Mouse (Mus musculus): ENCODE results near the gene Trmt2b.
"Not testable (repeated sequence)": the region's sequence is repeated elsewhere in the genome, so short reads cannot be mapped to it uniquely, and the experiment has no call there.

Trmt2b gene

DNA sequence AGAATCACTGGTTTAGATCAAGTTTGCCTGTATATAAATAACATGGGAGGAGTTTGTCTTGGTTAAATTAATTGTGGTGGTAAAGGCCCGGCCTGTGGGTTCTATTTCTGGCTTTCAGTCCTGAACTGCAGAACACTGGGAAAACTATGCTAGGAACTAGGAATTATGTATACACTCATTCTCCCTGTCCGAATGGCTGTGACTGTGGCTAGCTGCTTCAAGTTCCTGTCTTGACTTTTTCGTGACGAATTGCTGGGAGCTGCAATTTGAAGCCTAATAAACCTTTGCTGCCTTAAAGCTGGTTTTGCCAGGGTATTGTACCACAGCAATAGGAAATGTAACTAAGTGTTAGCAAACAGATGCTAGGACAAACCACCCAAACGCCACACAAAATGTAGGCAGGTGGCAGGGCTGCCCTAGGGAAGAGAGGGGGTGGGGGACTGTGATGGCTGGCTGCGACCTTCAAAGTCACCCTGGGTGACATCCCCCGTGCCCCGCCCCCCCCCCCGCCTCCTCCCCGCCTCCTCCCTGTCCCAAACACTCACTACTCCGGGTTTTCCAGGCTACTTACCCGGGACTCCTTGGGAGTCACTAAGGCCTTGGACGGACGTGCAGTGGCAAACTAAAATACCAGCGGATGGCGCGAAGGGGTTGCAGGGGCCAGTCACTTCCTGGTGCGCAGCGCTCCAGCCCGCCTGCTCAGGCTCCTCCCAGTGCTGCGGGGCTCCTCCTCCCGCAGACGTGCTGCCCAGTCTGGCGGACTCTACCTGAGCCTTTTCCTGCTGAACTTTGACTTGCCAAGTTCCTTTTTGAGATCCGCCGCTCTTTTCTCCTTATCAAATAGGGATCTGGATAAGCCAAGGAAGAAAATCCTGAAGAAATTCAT is at the start of gene Trmt2b:
Gene Trmt2b, minus strand, starts transcription at position 710 of the 886 bp plus-strand sequence.
- DNase-seq: peak; percentile 79

DNA sequence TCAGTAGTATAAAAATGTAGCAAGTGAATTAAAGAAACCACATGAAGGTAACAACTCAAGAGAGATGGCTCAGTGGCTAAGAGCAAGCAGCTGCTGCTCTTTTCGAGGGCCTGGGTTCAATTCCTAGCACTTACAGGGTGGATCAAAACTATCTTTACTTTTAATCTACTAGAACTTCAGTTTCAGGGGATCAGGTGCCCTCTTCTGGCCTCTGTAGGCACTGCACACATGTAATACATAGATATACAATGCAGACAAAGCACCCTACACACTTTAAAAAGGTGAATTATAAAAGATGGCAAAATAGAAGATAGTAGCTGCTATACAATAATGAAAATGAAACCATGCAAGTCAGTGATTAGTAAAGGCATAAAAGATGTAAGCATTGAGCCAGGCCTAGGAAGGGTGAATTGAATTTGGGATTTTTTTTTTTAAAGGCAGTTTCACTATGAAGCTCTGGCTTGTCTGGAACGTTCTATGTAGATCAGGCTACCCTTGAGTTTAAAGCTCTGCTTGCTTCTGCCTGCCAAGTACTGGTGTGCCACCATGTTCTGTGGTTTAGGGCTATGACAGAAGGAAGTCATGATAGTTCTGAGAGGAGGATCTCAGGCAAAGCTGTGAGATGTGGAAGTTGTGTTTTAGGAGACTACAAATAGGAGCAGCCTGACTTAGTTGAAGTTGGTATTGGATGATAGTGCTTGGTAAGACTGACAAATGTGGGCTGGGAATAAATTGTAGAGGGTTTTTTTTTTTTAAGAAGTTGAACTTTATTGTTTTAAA is 42.6 kb upstream of the Trmt2b start:
- peak; percentile 65 for DNase-seq

DNA sequence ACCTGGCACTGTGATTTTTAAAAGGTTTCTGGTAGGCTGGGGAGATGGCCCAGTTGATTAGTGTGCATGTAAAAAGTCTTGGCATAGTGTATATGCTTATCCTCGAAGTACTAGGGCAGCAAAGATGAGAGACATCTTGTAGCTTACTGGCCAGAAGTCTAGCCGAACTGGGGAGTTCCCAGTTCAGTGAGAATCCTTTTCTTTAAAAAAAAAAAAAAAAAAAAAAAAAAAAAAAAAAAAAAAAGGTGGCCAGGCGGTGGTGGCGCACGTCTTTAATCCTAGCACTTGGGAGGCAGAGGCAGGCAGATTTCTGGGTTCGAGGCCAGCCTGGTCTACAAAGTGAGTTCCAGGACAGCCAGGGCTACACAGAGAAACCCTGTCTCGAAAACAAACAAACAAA is 34.4 kb upstream of the Trmt2b start:
- DNase-seq: not testable (repeated sequence)

DNA sequence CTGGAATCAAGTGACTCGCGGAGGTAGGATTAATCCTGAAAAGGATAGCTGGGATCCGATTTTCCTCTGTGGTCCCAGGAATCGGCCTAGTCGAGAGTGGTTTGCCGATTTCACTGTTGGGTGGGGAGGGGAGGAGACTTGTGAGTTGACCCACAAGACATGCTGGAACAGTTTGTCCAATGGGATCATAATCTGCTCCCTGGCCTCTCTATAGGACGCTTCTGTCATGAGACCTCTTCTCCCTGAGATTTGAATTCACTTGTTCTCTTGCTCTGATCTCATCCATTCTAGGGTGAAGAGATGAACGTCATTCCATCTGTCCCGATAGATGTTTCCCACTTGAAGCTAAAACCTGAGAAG is 31.5 kb upstream of the Trmt2b start:
- DNase-seq: no peak

DNA sequence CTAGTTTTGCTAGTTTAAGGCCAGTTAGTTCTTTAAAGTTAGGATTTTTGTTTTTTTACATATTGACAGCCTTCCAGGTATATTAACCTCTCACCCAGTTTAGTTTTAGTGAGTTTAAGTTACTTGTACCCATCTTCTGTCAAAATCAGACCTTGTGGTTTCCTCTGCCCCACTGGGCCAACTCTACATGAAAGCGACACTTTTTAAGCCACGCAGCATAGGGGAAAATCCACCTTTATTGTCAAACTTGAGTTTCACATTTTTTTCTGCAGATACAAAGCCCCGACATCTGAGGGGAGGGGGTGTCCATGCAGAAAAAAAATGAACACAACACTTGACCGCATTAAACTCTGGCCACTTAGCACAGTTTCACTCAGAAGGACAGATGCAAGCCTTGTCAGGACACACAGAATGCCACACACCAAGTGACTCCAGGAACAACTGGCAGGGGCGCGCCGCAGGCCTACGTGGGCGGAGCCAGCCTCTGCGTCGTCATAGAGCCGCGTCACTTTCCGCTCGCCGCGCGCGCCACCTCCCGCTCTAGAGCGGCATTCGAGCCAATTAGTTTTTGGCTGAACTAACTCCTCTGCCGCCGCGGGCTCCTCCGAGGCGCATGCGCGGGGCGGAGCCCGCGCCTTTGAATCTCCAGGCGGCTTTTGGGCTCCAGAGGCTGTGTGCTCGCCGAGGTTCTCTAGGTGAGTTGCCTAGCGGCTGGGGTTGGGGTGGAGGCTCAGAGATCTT is 30.9 kb upstream of the Trmt2b start, which contains the start of gene Cenpi:
Gene Cenpi, plus strand, starts transcription at position 551 of the 741 bp plus-strand sequence.
- DNase-seq: peak; percentile 92

DNA sequence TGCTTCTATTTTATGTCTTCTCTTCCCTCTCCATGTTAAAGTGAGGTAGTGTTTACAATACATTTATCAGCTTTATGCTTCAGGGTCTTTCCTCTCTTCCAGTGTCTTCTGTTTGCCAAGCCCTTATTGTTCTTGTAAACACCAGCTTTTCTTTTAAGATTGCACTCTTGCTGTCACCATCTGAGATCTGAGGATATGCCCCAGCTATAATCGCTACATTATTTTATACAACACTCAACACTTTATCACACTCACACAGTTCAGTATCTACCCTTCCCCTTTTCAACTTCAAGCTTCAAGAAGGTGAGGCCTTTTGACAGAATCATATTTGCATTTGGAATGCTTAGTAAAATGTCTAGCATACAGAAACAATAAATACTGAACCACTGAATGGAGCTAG is 26.5 kb upstream of the Trmt2b start:
- DNase-seq: no peak

DNA sequence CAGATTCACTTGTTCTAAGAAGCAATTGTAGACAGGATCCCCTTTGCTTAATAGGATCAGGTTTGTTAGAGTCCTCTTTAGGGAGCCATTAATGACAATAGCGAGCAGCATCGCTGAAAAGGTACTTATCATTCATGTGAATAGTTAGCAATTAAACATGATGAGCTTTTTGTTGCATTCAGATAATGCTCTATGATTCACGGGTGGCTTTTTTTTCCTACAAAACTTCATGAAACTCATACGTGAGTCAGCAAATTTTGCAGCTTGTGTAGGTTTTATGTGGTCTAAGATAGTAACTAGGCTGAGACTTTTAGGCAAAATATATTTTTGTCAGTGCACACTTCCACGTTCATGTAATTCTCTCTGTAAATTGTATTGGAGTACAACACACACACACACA is 23.4 kb upstream of the Trmt2b start:
- DNase-seq: no peak

DNA sequence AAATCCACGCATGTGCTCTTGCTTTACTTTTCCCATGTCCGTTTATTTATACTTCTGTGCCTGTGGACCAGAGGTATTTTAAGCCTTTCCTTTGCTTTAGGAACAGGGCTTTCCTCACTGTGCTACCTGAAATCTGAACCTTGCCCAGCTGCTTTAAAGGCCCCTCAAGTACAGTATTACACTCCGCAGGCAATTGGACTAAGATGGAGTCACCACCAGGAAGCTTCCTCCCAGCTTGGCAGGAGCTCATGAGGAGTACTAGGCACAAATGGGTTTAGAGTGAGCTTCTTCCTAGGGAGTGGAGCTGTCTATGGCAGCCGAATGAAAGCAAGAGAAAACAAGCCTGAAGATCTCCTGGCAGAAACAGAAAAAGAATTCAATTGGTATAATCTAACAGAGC is 20.4 kb upstream of the Trmt2b start:
- DNase-seq: no peak

DNA sequence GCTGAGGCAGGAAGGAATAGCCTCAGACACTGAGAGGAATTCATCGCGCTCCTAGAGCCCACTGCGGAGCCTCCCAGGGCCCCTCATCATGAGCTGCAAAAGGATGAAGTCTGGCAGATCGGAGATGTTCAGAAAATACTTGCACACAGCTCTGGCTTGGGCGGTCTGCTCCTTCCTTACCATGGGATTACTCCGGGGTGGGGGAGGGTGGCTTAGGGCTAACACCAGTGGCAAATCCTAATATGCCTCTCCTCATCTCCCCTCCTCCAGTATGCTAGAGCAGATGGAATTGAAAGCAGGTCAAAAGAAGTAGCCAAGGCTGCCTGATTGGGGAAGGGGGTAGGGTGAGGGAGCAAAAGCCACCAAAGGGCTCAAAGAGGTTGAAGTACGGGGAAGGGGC is 20.0 kb upstream of the Trmt2b start:
- DNase-seq: no peak

DNA sequence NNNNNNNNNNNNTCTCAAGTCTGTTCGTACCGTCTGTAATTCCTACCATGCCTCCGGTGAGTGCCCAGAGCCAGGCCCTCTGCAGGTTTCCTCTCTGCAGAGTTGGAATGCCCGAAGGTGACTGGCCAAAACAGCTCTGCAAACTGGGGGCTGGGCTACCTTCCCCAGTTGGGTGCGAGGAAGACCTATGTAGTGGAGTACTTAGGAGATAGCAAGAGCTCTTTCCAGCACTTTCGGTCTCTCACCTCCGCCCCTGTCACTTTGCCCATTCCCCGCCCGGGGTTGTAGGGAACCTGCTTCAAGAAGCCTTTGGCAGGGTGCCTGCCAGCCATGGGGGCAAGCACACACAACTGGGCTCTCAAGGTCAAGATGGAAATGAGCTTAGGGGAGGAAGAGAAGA is 19.5 kb upstream of the Trmt2b start:
- peak; percentile 15 for DNase-seq

DNA sequence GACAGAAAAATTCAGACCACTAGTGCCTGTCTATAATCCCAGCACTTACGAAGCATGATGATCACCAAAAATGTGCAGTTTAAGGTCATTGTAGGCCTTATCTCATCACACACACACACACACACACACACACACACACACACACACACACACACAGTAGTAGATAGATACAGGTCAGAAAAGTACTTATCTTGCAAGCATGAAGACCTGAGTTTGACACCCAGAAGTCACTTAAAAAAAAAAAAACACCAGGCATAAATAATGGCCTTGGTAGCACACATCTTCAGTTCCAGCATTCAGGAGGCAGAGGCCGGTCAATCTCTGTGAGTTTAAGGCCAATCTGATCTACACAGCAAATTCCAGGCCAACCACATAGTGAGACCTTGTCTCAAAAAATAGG is 10.5 kb upstream of the Trmt2b start:
- DNase-seq: no peak

DNA sequence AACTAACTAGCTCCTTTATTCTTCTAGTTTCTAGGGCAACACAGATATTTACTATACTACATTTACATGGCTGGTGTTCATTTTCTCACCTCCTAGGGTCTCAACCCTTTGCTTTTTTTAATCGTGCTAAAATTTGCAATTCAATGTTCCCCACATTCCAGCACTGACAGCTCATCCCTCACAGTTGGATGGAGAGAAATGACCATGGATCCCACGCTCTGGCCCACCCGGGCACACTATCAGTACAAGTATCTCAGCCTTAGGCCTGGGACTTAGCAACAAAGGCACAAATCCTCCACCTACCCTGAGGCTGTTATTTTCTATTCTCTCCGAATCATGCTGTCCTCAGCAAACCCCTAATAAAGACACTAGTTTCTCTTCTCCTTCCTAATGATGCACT is 9.0 kb upstream of the Trmt2b start:
- no peak for DNase-seq

DNA sequence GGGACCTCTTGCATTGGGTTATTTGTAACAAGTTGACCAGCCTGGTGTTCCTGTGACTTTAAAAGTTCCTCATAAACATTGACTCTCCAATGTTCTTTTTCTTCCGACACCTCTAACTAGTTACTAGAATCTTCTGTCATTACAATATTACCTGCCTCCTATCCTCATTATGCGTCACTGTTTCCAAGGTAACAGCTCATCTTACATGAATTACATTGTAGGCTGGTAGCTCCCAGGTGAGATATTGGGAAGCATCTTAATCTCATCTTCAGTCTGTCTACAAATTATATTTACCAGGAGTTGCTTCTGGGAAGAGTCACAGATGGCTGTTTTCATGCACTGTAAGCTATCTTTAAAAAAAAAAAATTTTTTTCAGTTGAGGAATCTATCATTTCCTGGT is 8.3 kb upstream of the Trmt2b start:
- DNase-seq: no peak

DNA sequence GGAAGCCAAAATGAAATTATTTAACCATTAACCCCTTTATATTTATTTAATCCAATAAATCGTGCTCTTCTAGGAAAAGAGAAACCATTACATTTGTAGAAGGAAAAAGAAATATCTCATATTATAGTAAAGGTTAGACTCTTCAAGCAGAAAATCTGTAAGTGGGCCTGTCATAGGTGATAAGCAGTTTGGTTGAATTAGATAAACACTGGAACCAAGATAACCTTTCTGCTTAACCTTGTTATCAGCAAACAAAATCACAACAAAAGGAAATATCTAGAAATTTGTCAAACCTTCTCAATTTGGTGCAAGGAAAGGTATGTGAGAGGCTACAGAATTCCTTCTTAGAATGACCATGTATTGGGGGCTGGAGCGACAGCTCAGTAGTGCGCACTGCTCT is 3.7 kb upstream of the Trmt2b start:
- DNase-seq: no peak

DNA sequence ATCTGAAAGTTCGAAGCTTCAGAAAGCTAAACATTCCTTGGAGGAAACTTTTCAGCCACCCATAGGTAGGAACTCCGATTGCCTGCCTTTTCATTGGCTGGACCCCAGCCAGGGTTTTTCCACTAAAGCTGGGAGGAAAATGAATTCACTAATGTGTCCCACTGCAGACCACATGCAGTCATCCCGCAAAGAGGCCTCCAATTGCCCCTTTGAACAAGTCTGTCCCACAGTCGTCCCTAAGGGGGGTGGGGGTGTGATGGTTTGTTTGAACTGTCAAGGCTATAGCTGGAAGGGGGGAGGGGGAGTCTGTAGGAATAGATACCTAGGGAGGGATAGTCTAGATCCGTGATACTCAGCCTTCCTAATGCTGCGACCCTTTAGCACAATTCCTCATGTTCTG is 1.1 kb downstream of the Trmt2b start:
- no peak for DNase-seq

DNA sequence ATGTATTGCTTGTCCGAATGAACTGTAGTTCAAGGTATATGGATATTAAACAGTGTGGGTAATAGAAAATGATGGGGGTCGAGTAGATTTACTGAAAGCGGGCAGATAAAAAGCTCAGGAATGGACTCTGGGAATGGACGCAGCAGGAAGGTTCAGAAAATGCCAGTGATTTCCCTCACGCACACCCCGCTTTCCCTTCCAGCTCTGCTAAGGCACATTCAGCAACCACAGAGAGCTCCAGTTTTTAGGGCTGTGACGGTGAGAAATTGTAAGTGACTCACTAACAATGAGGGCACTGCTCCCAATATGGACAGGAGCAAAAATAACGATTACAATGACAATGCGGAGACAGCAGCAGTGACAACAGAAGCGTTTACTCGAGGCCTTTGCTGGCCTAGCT is 14.7 kb downstream of the Trmt2b start:
- DNase-seq: no peak

DNA sequence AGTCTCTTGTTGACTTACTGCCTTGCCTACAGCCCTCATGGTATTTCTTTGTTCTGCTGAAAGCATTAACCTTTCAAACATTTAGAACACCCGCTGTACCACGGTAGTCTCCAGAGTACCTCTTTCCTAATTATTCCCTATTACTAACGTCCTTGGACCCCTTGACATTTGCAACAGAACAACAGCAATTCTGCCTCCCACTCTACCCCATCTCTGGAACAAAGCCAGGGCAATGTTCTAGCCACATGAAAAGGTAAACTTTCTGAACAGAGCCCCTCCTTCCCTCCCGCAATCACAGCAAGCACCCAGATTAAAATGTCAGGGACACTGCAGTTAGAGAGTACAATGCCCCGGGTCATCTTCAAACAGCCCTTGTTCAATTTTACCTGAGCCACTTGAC is 15.6 kb downstream of the Trmt2b start:
- no peak for DNase-seq

DNA sequence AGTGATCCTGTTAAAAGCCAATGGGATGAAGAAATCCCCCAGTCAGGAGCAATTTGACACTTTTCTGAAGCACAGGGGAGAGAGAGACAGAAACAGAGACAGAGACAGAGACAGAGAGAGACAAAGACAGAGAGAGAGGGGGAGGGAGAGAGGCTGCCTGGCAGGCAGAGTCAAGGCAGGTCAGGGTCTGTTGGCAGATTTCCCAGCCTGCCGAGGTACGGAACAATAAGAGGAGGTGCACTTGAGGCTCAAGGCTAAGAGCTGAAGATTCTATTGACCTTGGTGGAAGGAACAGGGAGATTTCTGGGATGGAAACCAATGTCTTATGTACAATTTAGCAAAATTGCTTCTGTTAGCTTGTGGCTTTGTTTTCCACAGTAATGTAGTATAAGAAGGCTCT is 28.6 kb downstream of the Trmt2b start:
- DNase-seq: no peak

DNA sequence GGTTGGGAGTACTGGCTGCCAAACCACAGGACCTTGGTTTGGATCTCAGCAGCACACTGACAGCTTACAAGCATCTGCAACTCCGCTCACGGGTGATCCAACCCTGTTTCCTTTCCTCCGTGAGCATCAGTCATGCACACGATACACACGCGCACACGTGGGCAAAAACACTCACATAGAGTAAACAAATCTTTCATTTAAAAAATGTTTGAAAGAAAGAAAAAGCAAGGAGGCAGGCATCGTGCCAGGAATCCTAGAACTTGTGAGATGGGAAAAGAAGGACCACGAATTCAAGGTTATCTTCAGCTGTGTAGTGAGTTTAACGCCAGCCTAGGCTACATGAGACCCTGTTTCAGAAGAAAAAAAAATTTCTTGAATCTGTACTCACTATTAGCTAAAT is 30.8 kb downstream of the Trmt2b start:
- no peak for DNase-seq

DNA sequence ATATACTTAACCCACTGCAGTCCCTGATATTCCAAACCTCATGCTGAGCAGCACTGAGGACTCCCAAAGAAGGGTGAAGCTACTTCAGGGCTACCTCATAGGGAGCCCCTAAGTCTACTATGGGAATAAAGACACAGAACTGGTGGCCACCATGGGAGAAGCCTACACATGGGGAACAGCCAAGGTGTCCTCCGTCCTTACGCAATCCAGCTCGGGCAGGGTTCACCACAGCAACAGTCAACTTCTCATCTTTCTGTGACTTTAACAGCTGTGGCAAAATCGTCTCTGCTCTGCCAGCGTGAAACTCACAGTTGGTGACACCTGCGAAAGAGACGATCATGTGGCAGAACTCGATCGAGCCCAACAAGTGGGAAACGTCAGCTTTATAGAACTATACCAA is 38.5 kb downstream of the Trmt2b start:
- DNase-seq: no peak

DNA sequence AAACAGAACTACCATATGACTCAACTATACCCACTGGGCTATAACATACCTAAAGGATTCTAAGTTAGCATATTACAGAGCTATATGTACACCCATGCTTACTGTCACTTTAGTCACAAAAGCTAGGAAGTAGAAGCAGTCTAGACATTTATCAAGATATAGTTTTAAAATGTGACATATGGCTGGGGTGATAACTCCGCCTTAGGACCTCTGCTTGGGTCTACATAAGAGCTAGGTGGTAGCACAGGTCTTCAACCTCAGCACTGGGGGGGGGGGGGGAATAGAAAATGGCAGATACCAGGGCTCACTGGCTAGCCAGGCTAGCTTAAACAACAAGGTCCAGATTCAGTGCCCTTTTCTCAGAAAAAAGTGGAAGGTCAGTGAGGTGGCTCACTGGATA is 43.7 kb downstream of the Trmt2b start:
- no peak for DNase-seq

DNA sequence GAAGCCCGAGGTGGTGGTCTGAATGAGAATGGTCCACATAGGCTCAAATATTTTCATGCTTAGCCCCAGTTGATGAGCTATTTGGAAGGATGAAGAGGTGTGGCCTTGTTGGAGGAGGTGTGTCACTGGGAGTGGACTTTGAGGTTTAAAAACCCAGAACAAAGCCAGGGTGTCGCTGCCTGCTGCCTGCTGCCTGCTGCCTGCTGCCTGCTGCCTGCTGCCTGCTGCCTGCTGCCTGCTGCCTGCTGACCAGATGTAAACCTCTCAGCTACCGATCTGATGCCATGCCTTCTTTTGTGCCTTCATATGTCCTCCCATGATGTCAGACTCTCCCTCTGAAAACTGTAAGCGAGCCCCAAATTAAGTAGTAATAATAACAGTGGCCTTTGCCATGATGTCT is 54.9 kb downstream of the Trmt2b start, which contains the start of gene Nox1:
Gene Nox1, minus strand, starts transcription at position 101 of the 400 bp plus-strand sequence.
- DNase-seq: no peak

DNA sequence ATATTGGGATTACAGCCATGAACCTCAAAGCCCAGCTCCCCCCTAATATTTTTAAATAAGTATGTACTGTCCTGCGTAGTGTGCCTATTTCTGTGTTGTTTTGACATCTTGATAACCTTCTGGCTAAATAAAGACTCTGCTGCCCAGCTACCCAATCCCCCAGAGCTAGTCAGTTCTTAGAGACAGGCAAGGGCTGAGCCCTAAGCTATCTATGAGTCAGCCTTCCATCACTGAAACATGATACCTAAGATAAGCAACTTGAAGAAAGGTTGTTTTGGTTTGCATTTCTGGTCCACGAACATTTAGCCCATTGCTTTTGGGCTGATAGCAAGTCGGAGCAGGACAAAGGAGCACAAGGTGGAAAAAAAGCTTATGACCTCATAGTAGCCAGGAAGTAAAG is 56.2 kb downstream of the Trmt2b start:
- DNase-seq: no peak

Measured in lung, postnatal 36 days (tissue).